In genomic region chrX:113076053-113076452, GRCm38 (mm10) we compare ENCODE assay signal across 24 mouse cellular contexts.
A peak's percentile ranks its signal among the peaks of the same experiment; 100 is the strongest.
DNase-seq lines count a peak whose midpoint lies in the region; ATAC-seq and TF ChIP-seq lines count a peak whose summit lies in the region.
"Had no signal": no experiment of that assay in that cellular context is flagged by ENCODE, and none has a peak within 500 bp of the region (broad histone marks: within the 10 kb centered on the region; RNA-seq: fewer than 3 reads in every experiment).

No protein-coding gene starts in this region.

- TF ChIP-seq CTCF in layer of hippocampus, adult 2 months (conservative IDR thresholded peaks at IDR 0.05) = 0 out of 2 replicates have a peak, but pooled peaks have one; percentile 3
- no peak for TF ChIP-seq CTCF in G1E (IDR thresholded peaks at IDR 0.05; ENCODE audit: low read depth, low read length)

- H3K27ac ChIP-seq in layer of hippocampus, adult 2 months = no peak overlapping the region
- H3K27ac ChIP-seq: embryonic facial prominence, embryonic 13.5 days; embryonic facial prominence, embryonic 15.5 days; forebrain, embryonic 10.5 days; forebrain, embryonic 12.5 days had no signal

- no peak overlapping the region for H3K4me3 ChIP-seq in layer of hippocampus, adult 2 months
- no peak overlapping the region for H3K4me3 ChIP-seq in G1E (ENCODE audit: low read depth, low read length)
- H3K4me3 ChIP-seq: embryonic facial prominence, embryonic 13.5 days; embryonic facial prominence, embryonic 15.5 days; erythroblast, embryonic 14.5 days; forebrain, embryonic 10.5 days; forebrain, embryonic 12.5 days had no signal

- H3K36me3 ChIP-seq in G1E (replicated peaks) = peaks cover 2% of the 10 kb centered on the region
- H3K36me3 ChIP-seq: embryonic facial prominence, embryonic 15.5 days; forebrain, embryonic 10.5 days; forebrain, embryonic 12.5 days had no signal

- no peak for DNase-seq in layer of hippocampus, adult 2 months (ENCODE audit: low spot score in 2 of 2)
- DNase-seq in layer of hippocampus, postnatal 14 days (ENCODE audit: low spot score in 2 of 2) = no peak
- DNase-seq in G1E (ENCODE audit: low spot score) = no peak
- no peak for DNase-seq in embryo, embryonic 11 days
- DNase-seq: adrenal gland, adult 8-10 months; adrenal gland, postnatal 14 days; adrenal gland, postnatal 36 days; cerebellum, adult 11-12 months; cerebellum, adult 2 months; cerebellum, adult 9-10 months; cerebellum, postnatal 10 days; cerebellum, postnatal 25 days had no signal

- H3K9me3 ChIP-seq in G1E (replicated peaks) = no peaks in the 10 kb centered on the region
- H3K9me3 ChIP-seq: embryonic facial prominence, embryonic 13.5 days; embryonic facial prominence, embryonic 15.5 days; forebrain, embryonic 10.5 days; forebrain, embryonic 12.5 days had no signal

- H3K27me3 ChIP-seq in G1E (ENCODE audit: insufficient read depth, low read length) = no peaks in the 10 kb centered on the region
- H3K27me3 ChIP-seq: CH12.LX; embryonic facial prominence, embryonic 13.5 days; embryonic facial prominence, embryonic 15.5 days; forebrain, embryonic 12.5 days had no signal

- H3K4me1 ChIP-seq in G1E (ENCODE audit: insufficient read depth, low read depth, low read length) = no peaks in the 10 kb centered on the region
- H3K4me1 ChIP-seq: embryonic facial prominence, embryonic 13.5 days; embryonic facial prominence, embryonic 15.5 days; forebrain, embryonic 10.5 days; forebrain, embryonic 12.5 days had no signal

- ATAC-seq in G1E (ENCODE audit: extremely low read depth, insufficient number of reproducible peaks, low FRiP score, poor library complexity, severe bottlenecking) = peak; percentile 66
- no peak for ATAC-seq in megakaryocyte progenitor cell, adult 5-6 weeks (replicated peaks; ENCODE audit: poor library complexity)
- ATAC-seq: activated CD4-positive, CD25-positive, alpha-beta regulatory T cell, adult 4 months; CD4-positive, CD25-positive, alpha-beta regulatory T cell, adult 4 months; forebrain, embryonic 14.5 days; forebrain, embryonic 16.5 days; Patski had no signal
